Mouse (Mus musculus): ENCODE results near the gene Gm26558. TPM values are rescaled to one million over a fixed set of nuclear protein-coding genes. Genes with fewer than 3 reads are reported as not detected.
A peak's percentile ranks its signal among the peaks of the same experiment; 100 is the strongest.

The Gm26558 gene
- total and polyA plus RNA-seq, 3 experiments: 0.24 to 0.81 TPM; not detected in 1

DNA sequence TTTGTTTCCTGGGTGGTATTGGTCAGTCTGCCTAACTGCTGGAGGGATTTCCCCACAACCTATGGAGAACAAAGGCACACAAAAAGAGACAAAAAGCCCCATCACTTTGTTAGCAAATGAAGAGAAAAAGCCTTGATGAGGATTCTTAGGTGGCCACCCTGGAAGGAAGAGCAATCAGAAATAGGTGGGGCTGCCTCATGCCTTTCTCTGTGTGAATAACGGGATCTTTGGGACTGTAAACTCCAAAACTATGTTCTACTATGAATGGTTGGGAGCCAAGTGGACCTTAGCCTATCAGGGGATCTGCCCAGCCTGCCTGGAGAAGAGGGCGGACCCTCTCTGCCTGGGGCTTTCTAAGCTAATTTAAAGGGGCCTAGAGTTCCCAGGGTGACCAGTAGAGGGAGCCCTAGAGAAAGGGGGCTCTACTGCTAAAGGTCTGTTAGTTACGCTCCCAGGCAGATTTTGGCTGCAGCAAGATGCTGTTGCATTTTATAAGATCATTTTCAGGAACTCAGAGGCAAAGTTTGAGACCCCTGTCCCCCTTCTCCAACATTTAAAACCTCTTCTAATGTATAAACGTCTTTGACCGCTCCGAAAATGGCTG, 42.6 kb downstream of the Gm26558 start:
- no peaks in the 10 kb centered on the region for H3K9me3 ChIP-seq (replicated peaks; ENCODE audit: insufficient read depth, low read length)
- H3K9ac ChIP-seq (ENCODE audit: control insufficient read depth, low read depth, low read length, poor library complexity, severe bottlenecking): no peak overlapping the region
- peaks cover 0 to 5% of the 10 kb centered on the region in 2 experiments; a peak in 1 of 4 replicates for H3K4me1 ChIP-seq (ENCODE audit: control insufficient read depth in 1 of 2, insufficient read depth in 2 of 2, low read length in 2 of 2)
- no peak overlapping the region for H3K4me3 ChIP-seq (ENCODE audit: control insufficient read depth in 1 of 2, insufficient read depth in 1 of 2, low read depth in 2 of 2, low read length in 2 of 2)
- no peaks in the 10 kb centered on the region for H3K36me3 ChIP-seq (ENCODE audit: control insufficient read depth in 1 of 2, insufficient read depth in 2 of 2, low read length in 2 of 2)
- no peak for DNase-seq (ENCODE audit: low read depth, low spot score)
- H3K27me3 ChIP-seq (ENCODE audit: control insufficient read depth in 1 of 2, insufficient read depth in 2 of 2, low read length in 2 of 2): no peaks in the 10 kb centered on the region; a peak in 1 of 4 replicates
- no peaks in the 10 kb centered on the region for H3K79me2 ChIP-seq (ENCODE audit: control insufficient read depth, insufficient read depth, low read length, poor library complexity)
- TF ChIP-seq SIN3A (IDR thresholded peaks at IDR 0.05; ENCODE audit: low read length) (no peak), CTCF (IDR thresholded peaks at IDR 0.05 in 2 of 3, conservative IDR thresholded peaks at IDR 0.05 in 1 of 3; ENCODE audit: control insufficient read depth in 1 of 3, insufficient read depth in 1 of 3, low read depth in 2 of 3, low read length in 3 of 3, poor library complexity in 1 of 3, severe bottlenecking in 1 of 3) (peak; percentile 21 to 31 (median 29); a peak in 4 of 6 replicates)
- no peak overlapping the region for H3K27ac ChIP-seq (ENCODE audit: control insufficient read depth, low read depth, low read length)

DNA sequence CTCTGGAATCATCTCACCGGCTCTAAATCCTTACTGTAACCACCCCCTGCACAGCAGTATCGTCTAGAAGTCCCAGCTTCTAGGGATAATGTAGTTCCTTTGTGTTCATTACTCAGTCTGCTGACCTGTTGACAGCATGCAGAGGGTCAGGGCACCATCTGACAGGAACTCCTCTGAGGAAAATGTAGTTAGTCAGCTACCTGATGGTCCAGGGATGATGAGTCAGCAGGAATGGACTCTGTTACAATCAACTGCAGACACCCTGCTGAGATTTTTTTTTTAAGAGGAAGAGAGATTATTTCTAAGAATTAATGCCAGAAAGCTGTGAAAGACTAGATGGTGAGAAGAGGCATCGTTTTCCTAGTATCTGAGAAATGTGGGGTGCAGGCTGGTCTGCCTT, 45.3 kb downstream of the Gm26558 start:
- no peaks in the 10 kb centered on the region for H3K79me2 ChIP-seq (ENCODE audit: control insufficient read depth, insufficient read depth, low read length, poor library complexity)
- no peak for DNase-seq (ENCODE audit: low read depth, low spot score)
- H3K36me3 ChIP-seq (ENCODE audit: control insufficient read depth in 1 of 2, insufficient read depth in 2 of 2, low read length in 2 of 2): no peaks in the 10 kb centered on the region
- no peak overlapping the region for H3K9ac ChIP-seq (ENCODE audit: control insufficient read depth, low read depth, low read length, poor library complexity, severe bottlenecking)
- no peak overlapping the region for H3K27ac ChIP-seq (ENCODE audit: control insufficient read depth, low read depth, low read length)
- no peak overlapping the region for H3K4me3 ChIP-seq (ENCODE audit: control insufficient read depth in 1 of 2, insufficient read depth in 1 of 2, low read depth in 2 of 2, low read length in 2 of 2)
- no peaks in the 10 kb centered on the region for H3K9me3 ChIP-seq (replicated peaks; ENCODE audit: insufficient read depth, low read length)
- no peaks in the 10 kb centered on the region for H3K4me1 ChIP-seq (ENCODE audit: control insufficient read depth in 1 of 2, insufficient read depth in 2 of 2, low read length in 2 of 2)
- H3K27me3 ChIP-seq (ENCODE audit: control insufficient read depth in 1 of 2, insufficient read depth in 2 of 2, low read length in 2 of 2): no peaks in the 10 kb centered on the region; a peak in 1 of 4 replicates
- no peak for TF ChIP-seq RCOR1 (IDR thresholded peaks at IDR 0.05; ENCODE audit: low read depth, low read length)
- peak; percentile 34; the same call in 1 of the 2 replicates for TF ChIP-seq MAFK (IDR thresholded peaks at IDR 0.05; ENCODE audit: borderline replicate concordance, low read depth, low read length)

DNA sequence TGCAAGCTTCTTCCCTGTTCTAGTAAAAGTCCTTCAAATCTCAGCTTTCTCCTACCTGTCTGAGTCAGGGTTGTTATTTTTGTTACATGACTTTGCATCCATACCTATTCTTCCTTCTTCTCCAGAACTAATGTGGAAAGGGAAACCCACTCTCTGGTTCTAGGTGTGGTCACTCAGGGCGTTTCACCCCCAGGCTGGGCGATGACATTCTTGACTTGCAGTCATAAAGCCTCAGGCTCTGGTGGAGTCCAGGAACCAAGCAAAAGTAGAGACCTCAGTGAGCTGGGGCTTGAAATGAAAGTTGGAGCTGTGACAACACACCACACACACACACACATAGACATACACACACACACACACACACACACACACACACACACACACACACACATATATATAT, 45.8 kb downstream of the Gm26558 start:
- Histone ChIP-seq H3K9me3 (replicated peaks; ENCODE audit: insufficient read depth, low read length) (no peaks in the 10 kb centered on the region), H3K4me3 (ENCODE audit: control insufficient read depth in 1 of 2, insufficient read depth in 1 of 2, low read depth in 2 of 2, low read length in 2 of 2) (no peak overlapping the region), H3K9ac (ENCODE audit: control insufficient read depth, low read depth, low read length, poor library complexity, severe bottlenecking) (no peak overlapping the region), H3K4me1 (ENCODE audit: control insufficient read depth in 1 of 2, insufficient read depth in 2 of 2, low read length in 2 of 2) (no peaks in the 10 kb centered on the region), H3K27me3 (ENCODE audit: control insufficient read depth in 1 of 2, insufficient read depth in 2 of 2, low read length in 2 of 2) (no peaks in the 10 kb centered on the region), H3K36me3 (ENCODE audit: control insufficient read depth in 1 of 2, insufficient read depth in 2 of 2, low read length in 2 of 2) (no peaks in the 10 kb centered on the region), H3K27ac (ENCODE audit: control insufficient read depth, low read depth, low read length) (no peak overlapping the region), H3K79me2 (ENCODE audit: control insufficient read depth, insufficient read depth, low read length, poor library complexity) (no peaks in the 10 kb centered on the region)
- no peak for DNase-seq (ENCODE audit: low read depth, low spot score)
- no peak for TF ChIP-seq BHLHE40 (IDR thresholded peaks at IDR 0.05; ENCODE audit: borderline replicate concordance, low read depth, low read length)
- TF ChIP-seq ZKSCAN1 (IDR thresholded peaks at IDR 0.05; ENCODE audit: low read depth, low read length): no peak
- no peak for TF ChIP-seq NRF1 (IDR thresholded peaks at IDR 0.05; ENCODE audit: insufficient read depth, low read depth, low read length, poor library complexity, severe bottlenecking)
- TF ChIP-seq MAFK (IDR thresholded peaks at IDR 0.05; ENCODE audit: borderline replicate concordance, low read depth, low read length): no peak
- no peak for TF ChIP-seq MYC (IDR thresholded peaks at IDR 0.05; ENCODE audit: low read depth, low read length)
- no peak for TF ChIP-seq POLR2AphosphoS2 (IDR thresholded peaks at IDR 0.05; ENCODE audit: low read length)
- TF ChIP-seq CHD1 (IDR thresholded peaks at IDR 0.05; ENCODE audit: low read depth, low read length): no peak
- no peak for TF ChIP-seq UBTF (IDR thresholded peaks at IDR 0.05; ENCODE audit: borderline replicate concordance, insufficient read depth, low read depth, low read length)
- TF ChIP-seq CTCF (IDR thresholded peaks at IDR 0.05 in 2 of 3, conservative IDR thresholded peaks at IDR 0.05 in 1 of 3; ENCODE audit: control insufficient read depth in 1 of 3, insufficient read depth in 1 of 3, low read depth in 2 of 3, low read length in 3 of 3, poor library complexity in 1 of 3, severe bottlenecking in 1 of 3): no peak
